Mouse (Mus musculus) B cell, adult 62 days (primary cell): ENCODE results near the gene Hist1h2be. TPM values are rescaled to one million over a fixed set of nuclear protein-coding genes. Genes with fewer than 3 reads are reported as not detected.

Experiments
- total RNA-seq: library from RNA; stranded (reverse); gene quantifications from 4 replicates; pipeline ENCODE4 v1.2.4, GENCODE M21; 2023

Hist1h2be gene
- 31.4 to 39.8 TPM (median 37.8 TPM) in 4 replicates for total RNA-seq

DNA sequence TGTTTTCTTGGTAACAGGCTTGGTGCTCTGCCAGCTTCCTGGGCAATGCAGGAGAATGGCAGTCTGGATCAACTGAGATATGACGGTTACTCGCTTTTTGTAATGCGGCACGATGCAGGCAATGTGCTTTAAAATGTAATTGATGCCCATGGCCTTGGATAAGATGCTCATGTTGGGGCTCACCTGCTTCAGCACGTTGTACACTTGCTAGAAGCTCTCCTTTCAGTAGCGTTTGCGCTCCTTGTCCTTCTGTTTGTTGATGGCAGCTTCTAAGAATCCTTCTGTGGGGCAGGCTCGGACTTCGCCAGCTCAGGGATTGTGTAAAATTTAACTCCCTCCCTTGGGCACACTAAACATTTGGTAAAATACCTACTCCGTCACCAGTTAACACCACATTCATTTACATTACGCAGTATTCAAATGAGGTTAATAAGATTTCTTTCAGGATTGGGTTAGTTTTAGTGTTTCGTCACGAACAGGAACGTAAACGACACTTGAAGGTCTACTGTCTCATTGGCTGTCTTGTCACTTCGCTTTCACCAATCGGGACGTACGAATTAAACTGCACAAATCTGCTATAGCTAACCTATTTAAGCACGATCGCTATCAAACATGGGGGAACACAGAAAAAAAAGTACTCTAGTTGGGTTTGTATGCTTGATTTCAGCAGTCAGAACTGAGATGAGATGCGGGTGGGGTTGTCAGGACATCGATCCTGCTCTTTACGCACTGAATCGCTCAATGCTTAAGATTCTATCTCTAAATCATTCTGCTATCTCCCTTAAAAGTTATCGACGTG is at the start of gene Hist1h2be:
Hist1h2be (minus strand) TSS at position 392 of the 799 bp plus-strand sequence.

DNA sequence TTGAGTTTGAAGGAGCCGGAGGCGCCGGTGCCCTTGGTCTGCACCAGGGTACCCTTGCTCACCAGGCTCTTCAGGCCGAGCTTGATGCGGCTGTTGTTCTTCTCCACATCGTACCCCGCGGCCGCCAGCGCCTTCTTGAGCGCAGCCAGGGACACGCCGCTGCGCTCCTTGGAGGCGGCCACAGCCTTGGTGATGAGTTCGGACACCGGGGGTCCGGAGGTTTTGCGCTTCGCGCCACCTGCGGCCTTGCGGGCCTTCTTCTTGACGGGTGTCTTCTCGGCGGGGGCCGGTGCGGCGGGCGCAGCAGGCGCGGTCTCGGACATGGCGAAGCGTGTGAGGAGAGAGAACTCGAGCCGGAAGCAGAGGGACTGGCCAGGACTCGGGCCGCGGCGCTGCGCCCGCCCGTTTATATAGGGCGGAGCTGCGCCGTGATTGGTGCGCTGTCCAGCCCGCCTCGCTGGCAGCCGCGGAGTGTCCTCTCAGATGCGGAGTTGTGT is 1.3 kb upstream of the Hist1h2be start, which contains the start of gene Hist1h1e:
Hist1h1e (minus strand) TSS at position 384 of the 497 bp plus-strand sequence.

GRCm38 (mm10) chr13:23581408-23582218 is 39.3 kb downstream of the Hist1h2be start, which contains the start of gene Hist1h4d:
Gene Hist1h4d (plus strand): TSS chr13:23581598.

DNA sequence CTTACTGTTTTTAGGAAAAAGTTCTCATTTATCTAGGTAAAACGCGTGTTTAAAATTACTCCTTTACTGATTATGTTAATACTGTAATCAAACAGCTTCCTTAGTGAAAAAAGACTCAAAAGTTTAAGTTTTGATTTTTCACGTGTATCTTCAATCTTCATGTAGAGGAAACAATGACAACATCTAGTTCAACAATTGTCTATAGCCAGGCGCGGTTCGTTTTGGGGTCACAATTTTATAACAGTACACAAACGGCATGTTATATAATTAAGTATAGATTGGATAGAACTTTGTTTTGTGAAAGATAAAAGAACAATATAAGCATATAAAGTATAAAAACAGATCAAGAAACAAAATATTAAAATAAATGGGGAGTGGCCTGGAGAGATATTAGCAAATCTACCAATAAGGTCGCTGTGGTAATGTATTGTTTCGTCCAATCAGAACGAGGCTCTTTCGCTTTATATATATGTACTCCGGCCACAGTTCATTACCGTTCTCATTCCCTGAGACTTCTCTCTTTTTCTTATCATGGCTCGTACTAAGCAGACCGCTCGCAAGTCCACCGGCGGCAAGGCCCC is 45.6 kb downstream of the Hist1h2be start, which contains the start of gene Hist1h3d:
Hist1h3d (plus strand) TSS at position 493 of the 581 bp plus-strand sequence.

DNA sequence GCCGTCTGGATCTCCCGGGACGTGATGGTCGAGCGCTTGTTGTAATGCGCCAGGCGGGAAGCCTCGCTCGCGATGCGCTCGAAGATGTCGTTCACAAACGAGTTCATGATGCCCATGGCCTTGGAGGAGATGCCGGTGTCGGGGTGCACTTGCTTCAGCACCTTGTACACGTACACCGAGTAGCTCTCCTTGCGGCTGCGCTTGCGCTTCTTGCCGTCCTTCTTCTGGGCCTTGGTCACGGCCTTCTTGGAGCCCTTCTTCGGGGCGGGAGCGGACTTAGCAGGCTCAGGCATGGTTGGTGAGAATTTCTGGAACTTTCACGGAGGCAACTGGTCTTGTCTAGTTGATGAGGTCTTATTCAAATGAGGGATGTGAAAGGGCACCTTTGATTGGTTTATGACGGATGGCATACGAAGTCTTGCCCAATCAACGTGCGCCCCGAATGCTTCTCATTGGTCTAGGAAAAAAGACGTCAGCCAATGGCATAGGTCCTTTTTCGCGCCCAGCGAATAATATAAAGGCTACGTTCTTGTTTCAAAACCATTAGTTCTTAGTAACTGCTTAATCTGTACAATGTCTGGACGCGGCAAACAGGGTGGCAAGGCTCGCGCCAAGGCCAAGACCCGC is 46.9 kb downstream of the Hist1h2be start, which contains the start of the genes Hist1h2bf and Hist1h2ad:
Hist1h2bf (minus strand) TSS at position 299 of the 627 bp plus-strand sequence.
Hist1h2ad (plus strand) TSS at position 484 of the 627 bp plus-strand sequence.

GRCm38 (mm10) chr13:23571022-23571503 is 49.9 kb downstream of the Hist1h2be start, which contains the start of the genes Hist1h2ae and Hist1h2bg:
Gene Hist1h2ae (minus strand): TSS chr13:23571220.
Gene Hist1h2bg (plus strand): TSS chr13:23571396.

DNA sequence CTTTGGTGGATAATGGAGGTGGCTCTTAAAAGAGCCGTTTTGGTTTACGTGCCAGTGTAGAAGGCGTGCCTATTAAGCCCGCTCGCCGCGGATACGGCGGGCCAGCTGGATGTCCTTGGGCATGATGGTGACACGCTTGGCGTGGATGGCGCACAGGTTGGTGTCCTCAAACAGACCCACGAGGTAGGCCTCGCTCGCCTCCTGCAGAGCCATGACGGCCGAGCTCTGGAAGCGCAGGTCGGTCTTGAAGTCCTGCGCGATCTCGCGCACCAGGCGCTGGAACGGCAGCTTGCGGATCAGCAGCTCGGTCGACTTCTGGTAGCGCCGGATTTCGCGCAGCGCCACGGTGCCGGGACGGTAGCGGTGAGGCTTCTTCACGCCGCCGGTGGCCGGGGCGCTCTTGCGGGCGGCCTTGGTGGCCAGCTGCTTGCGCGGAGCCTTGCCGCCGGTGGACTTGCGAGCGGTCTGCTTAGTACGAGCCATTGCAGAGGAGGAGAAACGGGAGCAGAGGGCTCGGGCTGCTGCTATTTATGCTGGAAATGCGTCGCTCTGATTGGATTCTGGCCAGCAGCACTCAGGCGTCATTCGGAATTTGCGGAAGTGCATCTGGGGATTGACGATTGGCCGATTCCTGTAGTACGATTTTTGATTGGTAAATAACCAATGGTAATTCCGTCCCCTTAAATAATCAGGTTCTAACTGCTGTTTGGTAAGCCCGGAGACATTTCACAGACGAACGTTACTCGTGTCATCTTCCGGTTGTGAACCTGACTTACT is 58.9 kb downstream of the Hist1h2be start, which contains the start of gene Hist1h3e:
Hist1h3e (minus strand) TSS at position 487 of the 777 bp plus-strand sequence.

GRCm38 (mm10) chr13:23552962-23553361 is 68.0 kb downstream of the Hist1h2be start, which contains the start of gene Hist1h1d:
Gene Hist1h1d (plus strand): TSS chr13:23553262.

DNA sequence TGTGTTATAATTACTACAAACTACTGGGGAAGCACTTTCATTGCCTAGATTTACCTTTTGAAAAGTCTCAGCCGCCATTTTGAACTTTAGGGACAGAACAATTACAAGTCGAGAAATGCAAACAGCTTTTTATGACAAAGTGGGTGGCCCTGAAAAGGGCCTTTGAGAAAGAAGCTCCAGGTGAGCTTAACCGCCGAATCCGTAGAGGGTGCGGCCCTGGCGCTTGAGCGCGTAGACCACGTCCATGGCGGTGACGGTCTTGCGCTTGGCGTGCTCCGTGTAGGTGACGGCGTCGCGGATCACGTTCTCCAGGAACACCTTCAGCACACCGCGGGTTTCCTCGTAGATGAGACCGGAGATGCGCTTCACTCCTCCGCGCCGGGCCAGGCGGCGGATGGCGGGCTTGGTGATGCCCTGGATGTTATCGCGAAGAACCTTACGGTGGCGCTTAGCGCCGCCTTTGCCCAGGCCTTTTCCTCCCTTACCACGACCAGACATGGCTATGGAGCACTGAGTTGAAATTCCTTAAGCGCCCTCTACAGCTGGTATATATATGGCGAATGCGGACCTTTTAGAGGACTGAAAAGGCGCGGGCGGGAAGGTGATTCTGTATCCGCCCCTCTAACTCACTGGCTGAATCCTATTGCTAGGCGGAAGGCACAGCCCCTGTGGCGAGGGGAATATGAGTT is 69.6 kb downstream of the Hist1h2be start, which contains the start of gene Hist1h4f:
Hist1h4f (minus strand) TSS at position 503 of the 689 bp plus-strand sequence.

DNA sequence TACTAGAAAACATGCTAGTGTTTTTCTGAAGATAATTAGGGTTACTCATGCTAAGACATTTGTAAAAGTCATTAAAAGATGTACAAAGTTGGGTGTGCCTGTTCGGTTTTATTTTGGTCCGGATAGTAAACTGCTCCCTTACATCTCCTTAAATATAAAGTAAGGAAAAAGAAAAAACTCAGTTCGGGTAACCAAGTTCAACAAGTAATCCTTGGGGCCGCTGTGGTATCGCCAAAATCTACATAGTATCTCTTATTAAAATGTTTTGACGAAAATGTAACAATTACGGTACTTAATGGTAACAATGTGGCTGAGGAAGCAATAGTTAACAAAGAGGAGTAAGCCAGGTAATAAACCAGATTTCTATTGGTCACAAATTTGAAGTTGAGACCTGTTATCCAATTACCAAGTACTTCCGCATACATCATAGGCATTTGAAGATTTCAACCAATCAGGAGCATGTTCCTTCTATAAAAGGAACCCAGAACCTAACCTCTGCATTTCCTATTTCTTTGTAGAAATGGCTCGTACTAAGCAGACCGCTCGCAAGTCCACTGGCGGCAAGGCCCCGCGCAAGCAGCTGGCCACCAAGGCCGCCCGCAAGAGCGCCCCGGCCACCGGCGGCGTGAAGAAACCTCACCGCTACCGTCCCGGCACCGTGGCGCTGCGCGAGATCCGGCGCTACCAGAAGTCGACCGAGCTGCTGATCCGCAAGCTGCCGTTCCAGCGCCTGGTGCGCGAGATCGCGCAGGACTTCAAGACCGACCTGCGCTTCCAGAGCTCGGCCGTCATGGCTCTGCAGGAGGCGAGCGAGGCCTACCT is 76.7 kb downstream of the Hist1h2be start, which contains the start of gene Hist1h3f:
Hist1h3f (plus strand) TSS at position 88 of the 822 bp plus-strand sequence.

GRCm38 (mm10) chr13:23542999-23543607 is 77.8 kb downstream of the Hist1h2be start, which contains the start of gene Hist1h2bh:
Gene Hist1h2bh (minus strand): TSS chr13:23543392.

DNA sequence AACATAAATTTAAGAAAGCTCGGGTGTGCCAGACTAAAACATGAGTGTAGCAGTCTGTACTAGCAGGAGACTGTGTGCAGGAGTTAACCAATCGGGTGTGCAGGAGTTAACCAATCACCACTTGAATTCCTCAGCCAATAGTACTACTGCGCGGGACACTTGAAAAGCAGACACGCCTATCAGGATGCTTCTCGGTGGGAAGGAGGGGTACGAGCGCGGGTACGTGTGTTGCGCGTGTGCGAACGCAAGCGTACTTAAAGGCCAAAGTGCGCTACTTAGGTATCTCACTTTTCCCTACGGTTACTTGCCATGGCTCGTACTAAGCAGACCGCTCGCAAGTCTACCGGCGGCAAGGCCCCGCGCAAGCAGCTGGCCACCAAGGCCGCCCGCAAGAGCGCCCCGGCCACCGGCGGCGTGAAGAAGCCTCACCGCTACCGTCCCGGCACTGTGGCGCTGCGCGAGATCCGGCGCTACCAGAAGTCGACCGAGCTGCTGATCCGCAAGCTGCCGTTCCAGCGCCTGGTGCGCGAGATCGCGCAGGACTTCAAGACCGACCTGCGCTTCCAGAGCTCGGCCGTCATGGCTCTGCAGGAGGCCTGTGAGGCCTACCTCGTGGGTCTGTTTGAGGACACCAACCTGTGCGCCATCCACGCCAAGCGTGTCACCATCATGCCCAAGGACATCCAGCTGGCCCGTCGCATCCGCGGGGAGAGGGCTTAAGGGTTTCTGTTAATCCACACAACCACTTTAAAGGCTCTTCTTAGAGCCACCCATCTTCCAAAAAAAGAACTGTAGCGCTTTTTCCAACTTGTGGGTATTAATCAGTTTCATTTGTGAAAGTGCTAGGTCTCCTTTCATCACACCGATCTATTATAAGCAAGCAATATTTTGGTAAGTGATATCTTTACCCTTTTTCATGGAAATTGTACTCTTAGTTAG is 85.5 kb downstream of the Hist1h2be start, which contains the start of gene Hist1h3g:
Hist1h3g (plus strand) TSS at position 286 of the 939 bp plus-strand sequence.

Other genes starting within 250 kb of the Hist1h2be start
- gene Abt1, start 197.3 kb downstream of the Hist1h2be start, total RNA-seq, result 18.2 to 20.1 TPM (median 19.1 TPM) in 4 replicates
- not detected in 4 replicates for gene Btn1a1, start 155.2 kb downstream of the Hist1h2be start, total RNA-seq
- 0.63 to 1.2 TPM (median 0.94 TPM) in 4 replicates for gene Btn2a2, start 132.3 kb downstream of the Hist1h2be start, total RNA-seq
- 312 to 413 TPM (median 355 TPM) in 4 replicates for gene Hist1h4h, start 90.1 kb downstream of the Hist1h2be start, total RNA-seq
- gene Hist1h2af, start 87.2 kb downstream of the Hist1h2be start, total RNA-seq, result 8.2 to 18.3 TPM (median 14.4 TPM) in 4 replicates
- gene Hist1h3g, start 85.7 kb downstream of the Hist1h2be start, total RNA-seq, result 4.0 to 5.5 TPM (median 4.9 TPM) in 3 of 4 replicates, not detected in the other
- 9.7 to 15.7 TPM (median 11.4 TPM) in 4 replicates for gene Hist1h2bh, start 77.7 kb downstream of the Hist1h2be start, total RNA-seq
- gene Hist1h3f, start 77.1 kb downstream of the Hist1h2be start, total RNA-seq, result 116 to 135 TPM (median 127 TPM) in 4 replicates
- gene Hist1h4f, start 69.5 kb downstream of the Hist1h2be start, total RNA-seq, result 64.1 to 86.2 TPM (median 72.6 TPM) in 4 replicates
- 20.7 to 25.2 TPM (median 22.9 TPM) in 4 replicates for gene Hist1h1d, start 67.9 kb downstream of the Hist1h2be start, total RNA-seq
- gene Hist1h3e, start 58.8 kb downstream of the Hist1h2be start, total RNA-seq, result 302 to 339 TPM (median 312 TPM) in 4 replicates
- 20.2 to 28.2 TPM (median 23.3 TPM) in 4 replicates for gene Hist1h2ae, start 49.9 kb downstream of the Hist1h2be start, total RNA-seq
- 455 to 535 TPM (median 493 TPM) in 4 replicates for gene Hist1h2bg, start 49.7 kb downstream of the Hist1h2be start, total RNA-seq
- gene Hist1h2bf, start 46.9 kb downstream of the Hist1h2be start, total RNA-seq, result 223 to 279 TPM (median 234 TPM) in 4 replicates
- 18.6 to 61.8 TPM (median 42.9 TPM) in 4 replicates for gene Hist1h2ad, start 46.7 kb downstream of the Hist1h2be start, total RNA-seq
- gene Hist1h3d, start 45.4 kb downstream of the Hist1h2be start, total RNA-seq, result 33.1 to 41.7 TPM (median 35.9 TPM) in 4 replicates
- gene Hist1h4d, start 39.5 kb downstream of the Hist1h2be start, total RNA-seq, result 149 to 174 TPM (median 170 TPM) in 4 replicates
- gene Hist1h1e, start 1.4 kb upstream of the Hist1h2be start, total RNA-seq, result 317 to 365 TPM (median 333 TPM) in 4 replicates
- gene Hist1h2ac, start 62.8 kb upstream of the Hist1h2be start, total RNA-seq, result 9.3 to 10.9 TPM (median 9.8 TPM) in 4 replicates
- gene Hist1h2bc, start 63.1 kb upstream of the Hist1h2be start, total RNA-seq, result 16.6 to 23.0 TPM (median 18.7 TPM) in 4 replicates
- 0.67 to 1.3 TPM in 2 of 4 replicates, not detected in the others for gene Hist1h1t, start 74.7 kb upstream of the Hist1h2be start, total RNA-seq
- 174 to 205 TPM (median 189 TPM) in 4 replicates for gene Hist1h4c, start 77.3 kb upstream of the Hist1h2be start, total RNA-seq
- gene Hfe, start 89.7 kb upstream of the Hist1h2be start, total RNA-seq, result 0.48 to 1.5 TPM (median 1.1 TPM) in 4 replicates
- 857 to 1,008 TPM (median 880 TPM) in 4 replicates for gene Hist1h1c, start 117.7 kb upstream of the Hist1h2be start, total RNA-seq
- 9.0 to 14.7 TPM (median 11.7 TPM) in 4 replicates for gene Hist1h3c, start 124.5 kb upstream of the Hist1h2be start, total RNA-seq
- 65.5 to 82.0 TPM (median 72.9 TPM) in 4 replicates for gene Hist1h2bb, start 125.6 kb upstream of the Hist1h2be start, total RNA-seq
- 38.9 to 112 TPM (median 74.0 TPM) in 4 replicates for gene Hist1h2ab, start 130.0 kb upstream of the Hist1h2be start, total RNA-seq
- 29.5 to 64.1 TPM (median 35.4 TPM) in 4 replicates for gene Hist1h3b, start 131.1 kb upstream of the Hist1h2be start, total RNA-seq
- 81.8 to 123 TPM (median 110 TPM) in 4 replicates for gene Hist1h4b, start 135.9 kb upstream of the Hist1h2be start, total RNA-seq
- 189 to 269 TPM (median 202 TPM) in 4 replicates for gene Hist1h4a, start 140.1 kb upstream of the Hist1h2be start, total RNA-seq
- gene Hist1h3a, start 141.3 kb upstream of the Hist1h2be start, total RNA-seq, result 385 to 444 TPM (median 390 TPM) in 4 replicates
- 35.5 to 38.6 TPM (median 37.0 TPM) in 4 replicates for gene Hist1h1a, start 142.5 kb upstream of the Hist1h2be start, total RNA-seq
- not detected in 4 replicates for gene Trim38, start 148.8 kb upstream of the Hist1h2be start, total RNA-seq
- not detected in 4 replicates for gene Slc17a2, start 185.9 kb upstream of the Hist1h2be start, total RNA-seq
- gene Slc17a3, start 218.3 kb upstream of the Hist1h2be start, total RNA-seq, result not detected in 4 replicates
- not detected in 4 replicates for gene Slc17a1, start 246.6 kb upstream of the Hist1h2be start, total RNA-seq